Mouse (Mus musculus) ES-Bruce4 (cell line): ENCODE measurements around the gene Olfr1449.

Experiments
- EP300 ChIP-seq: IDR thresholded peaks from 2 replicates; pipeline ENCODE4 v1.6.1; 2011; ENCODE audit warnings: low read depth, low read length; ENCODE audit not compliant: insufficient read depth
- POLR2A ChIP-seq: IDR thresholded peaks from one replicate; pipeline ENCODE4 v1.8.1; 2011; ENCODE audit warnings: low read length; ENCODE audit not compliant: insufficient read depth

DNA sequence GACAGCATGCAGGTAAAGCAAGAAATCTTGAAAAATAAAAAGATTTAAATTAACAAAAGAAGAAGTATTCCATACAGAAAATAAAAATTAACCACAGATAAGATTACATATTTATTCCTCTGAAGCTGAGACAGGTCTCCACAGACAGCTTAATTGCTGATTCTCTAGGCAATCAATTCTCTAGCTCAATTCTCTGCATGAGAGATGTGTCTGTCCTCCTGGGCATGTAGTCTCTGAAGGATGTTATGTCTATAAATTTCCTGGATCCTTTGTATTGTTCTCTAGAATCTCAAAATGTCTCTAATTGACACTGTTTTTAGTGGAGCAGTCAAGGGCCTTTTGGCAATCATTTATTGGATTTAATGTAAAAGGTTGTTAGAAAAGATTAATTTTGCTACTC is at the start of gene Olfr1449:
- TF ChIP-seq POLR2A (no peak), EP300 (no peak)
